Mouse (Mus musculus) heart, embryonic 15.5 days (tissue): ENCODE measurements around the gene Gatb. TPM values are rescaled to one million over a fixed set of nuclear protein-coding genes. Genes with fewer than 3 reads are reported as not detected.

Source experiments
- ATAC-seq: fragments of 200-750 bp; cut with Nextera tagmentation; replicated peaks from 2 replicates; pipeline ENCODE4 v1.8.0; 2017; ENCODE audit warnings: low read depth, moderate TSS enrichment; ENCODE audit not compliant: insufficient number of reproducible peaks, insufficient read depth, low FRiP score
- H3K27ac ChIP-seq: fragments of 300-500 bp; sonication (generic); 2 replicates; pipeline ENCODE4 v1.5.1; 2015; ENCODE audit warnings: mild to moderate bottlenecking, inconsistent platforms
- H3K27me3 ChIP-seq: fragments of 300-500 bp; sonication (generic); 2 replicates; pipeline ENCODE4 v1.6.1; 2015; ENCODE audit warnings: inconsistent platforms
- H3K36me3 ChIP-seq: fragments of 300-500 bp; sonication (generic); 2 replicates; pipeline ENCODE4 v1.6.1; 2015; ENCODE audit warnings: mild to moderate bottlenecking, inconsistent platforms
- H3K4me1 ChIP-seq: fragments of 300-500 bp; sonication (generic); replicated peaks from 2 replicates; pipeline ENCODE4 v1.6.1; 2015; ENCODE audit warnings: inconsistent platforms
- H3K4me2 ChIP-seq: fragments of 300-500 bp; sonication (generic); 2 replicates; pipeline ENCODE4 v1.6.1; 2015; ENCODE audit warnings: inconsistent platforms, mild to moderate bottlenecking, moderate library complexity
- H3K4me3 ChIP-seq: fragments of 300-500 bp; sonication (generic); 2 replicates; pipeline ENCODE4 v1.5.1; 2015; ENCODE audit warnings: mild to moderate bottlenecking, inconsistent platforms
- H3K9ac ChIP-seq: fragments of 300-500 bp; sonication (generic); 2 replicates; pipeline ENCODE4 v1.6.1; 2015; ENCODE audit warnings: mild to moderate bottlenecking, inconsistent platforms
- H3K9me3 ChIP-seq: fragments of 300-500 bp; sonication (generic); replicated peaks from 2 replicates; pipeline ENCODE4 v1.6.1; 2016; ENCODE audit warnings: inconsistent platforms
- WGBS: fragments of 180-500 bp; shearing (Covaris S2); methylation state at CpG from one replicate; pipeline ENCODE4 v1.1.7; 2015; ENCODE audit warnings: mixed read lengths; 5-methylcytosine and 5-hydroxymethylcytosine counted together
- polyA plus RNA-seq: library from polyadenylated mRNA; unstranded; fragments of >200 nt; fragmentation: Nextera tagmentation; extraction: Ambion mirVana; gene quantifications from 2 replicates; pipeline ENCODE4 v1.2.1, GENCODE M21; 2015

Gatb gene
- polyA plus RNA-seq, 1 experiment from 2014 or later: 37.6 TPM

DNA sequence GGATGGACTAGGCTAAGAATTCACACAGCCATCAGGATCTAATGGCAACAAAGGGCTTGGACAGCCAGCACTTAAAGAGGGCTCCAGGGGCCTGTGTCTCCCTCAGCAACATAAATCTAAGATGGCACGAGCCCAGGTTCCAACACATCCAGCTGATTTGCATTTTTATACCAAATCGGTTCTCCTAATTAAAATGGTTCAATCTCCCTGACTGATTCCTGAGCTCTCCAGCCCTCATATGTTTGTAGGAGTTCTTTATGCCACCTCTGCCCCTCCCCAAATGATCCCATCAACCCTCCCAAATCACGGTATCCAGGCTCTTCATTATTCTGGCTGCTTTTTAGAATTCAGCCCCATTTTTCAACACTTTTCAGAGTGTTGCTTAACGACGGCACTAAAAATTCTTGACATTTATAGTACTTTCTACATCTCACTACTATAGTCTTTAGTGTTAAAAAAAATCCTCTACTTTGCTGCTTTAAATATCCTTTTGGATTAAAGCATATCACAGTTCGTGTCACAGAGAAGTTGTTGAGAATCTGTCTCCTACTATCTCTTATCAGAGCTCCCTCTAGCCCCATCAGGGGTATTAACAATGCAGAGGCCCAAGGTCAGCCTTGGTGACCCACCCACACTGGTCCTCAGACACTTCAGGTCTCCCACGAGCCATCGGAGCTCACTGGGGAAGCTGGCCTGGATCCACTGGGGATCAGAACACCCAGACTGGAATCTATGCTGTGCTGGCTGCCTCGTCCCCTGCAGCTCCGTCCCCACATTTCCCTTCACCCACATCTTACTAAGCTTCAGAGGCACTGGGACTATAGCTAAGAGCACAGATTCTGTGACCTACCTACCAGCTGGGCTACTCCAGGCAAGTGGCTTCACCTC, 88.3 kb downstream of the Gatb start:
- H3K9ac ChIP-seq: no peak overlapping the region
- H3K4me2 ChIP-seq: no peak overlapping the region
- no peaks in the 10 kb centered on the region for H3K36me3 ChIP-seq
- H3K9me3 ChIP-seq: no peaks in the 10 kb centered on the region
- H3K27ac ChIP-seq: no peak overlapping the region
- WGBS: 55% methylated on average over 10 of the region's 10 CpGs
- no peak overlapping the region for H3K4me3 ChIP-seq
- H3K4me1 ChIP-seq: peaks cover 34% of the 10 kb centered on the region
- no peaks in the 10 kb centered on the region for H3K27me3 ChIP-seq
- ATAC-seq: no peak

DNA sequence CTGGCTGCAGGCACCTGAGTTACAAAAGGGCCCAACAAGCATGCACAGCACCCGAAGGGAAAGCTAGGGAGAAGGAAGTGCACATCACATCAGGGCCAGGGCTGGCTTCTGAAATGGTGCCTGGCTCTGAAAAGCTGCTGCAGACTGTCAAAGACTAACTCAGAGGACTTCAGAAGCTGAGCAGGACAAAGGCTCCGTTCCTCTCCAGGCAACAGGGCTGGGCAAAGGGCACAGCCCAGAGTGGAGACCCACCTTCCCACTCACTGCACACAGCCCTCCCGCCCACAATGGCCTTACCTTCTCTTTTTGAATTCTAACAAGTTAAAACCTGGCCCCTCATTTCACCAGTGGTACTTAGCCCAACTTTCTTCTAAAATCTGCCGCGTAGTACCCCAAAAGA, 89.9 kb downstream of the Gatb start:
- H3K9me3 ChIP-seq: no peaks in the 10 kb centered on the region
- no peak overlapping the region for H3K9ac ChIP-seq
- H3K27ac ChIP-seq: no peak overlapping the region
- no peaks in the 10 kb centered on the region for H3K36me3 ChIP-seq
- H3K4me1 ChIP-seq: peaks cover 27% of the 10 kb centered on the region
- WGBS: 77% methylated on average over 5 of the region's 5 CpGs
- no peak overlapping the region for H3K4me3 ChIP-seq
- H3K27me3 ChIP-seq: no peaks in the 10 kb centered on the region
- no peak overlapping the region for H3K4me2 ChIP-seq
- no peak for ATAC-seq

DNA sequence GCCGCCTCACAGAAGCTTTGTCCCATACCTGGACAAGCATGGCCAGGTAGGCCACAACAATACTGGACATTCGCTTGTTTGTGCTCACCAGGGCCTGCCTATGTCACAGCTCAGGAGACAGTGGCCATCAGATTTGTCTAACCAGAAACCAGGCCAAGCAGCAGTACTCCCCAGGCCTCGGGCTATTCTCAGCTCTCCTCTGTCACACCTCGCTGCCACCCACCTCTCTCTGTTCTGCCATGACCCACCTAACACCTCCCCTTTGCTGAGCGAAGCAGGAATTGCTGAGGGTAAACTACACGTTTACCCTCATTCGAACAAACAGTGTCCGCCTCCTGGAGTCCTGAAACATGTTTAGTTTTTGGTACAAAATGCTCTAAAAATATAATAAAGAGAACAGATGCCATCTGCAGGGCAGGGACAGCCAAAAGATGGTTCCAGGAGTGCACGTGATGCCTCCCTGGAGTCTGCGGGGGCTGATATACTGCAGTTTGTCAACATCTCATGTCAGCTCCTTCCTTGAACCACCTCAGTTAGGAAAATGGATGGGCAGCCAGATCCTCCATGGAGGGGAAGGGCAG, 90.8 kb downstream of the Gatb start:
- ATAC-seq: no peak
- Histone ChIP-seq H3K27ac (no peak overlapping the region), H3K4me3 (no peak overlapping the region), H3K9ac (no peak overlapping the region), H3K9me3 (no peaks in the 10 kb centered on the region), H3K4me1 (peaks cover 19% of the 10 kb centered on the region), H3K27me3 (no peaks in the 10 kb centered on the region), H3K36me3 (no peaks in the 10 kb centered on the region), H3K4me2 (no peak overlapping the region)
- WGBS: 83% methylated on average over 10 of the region's 10 CpGs

DNA sequence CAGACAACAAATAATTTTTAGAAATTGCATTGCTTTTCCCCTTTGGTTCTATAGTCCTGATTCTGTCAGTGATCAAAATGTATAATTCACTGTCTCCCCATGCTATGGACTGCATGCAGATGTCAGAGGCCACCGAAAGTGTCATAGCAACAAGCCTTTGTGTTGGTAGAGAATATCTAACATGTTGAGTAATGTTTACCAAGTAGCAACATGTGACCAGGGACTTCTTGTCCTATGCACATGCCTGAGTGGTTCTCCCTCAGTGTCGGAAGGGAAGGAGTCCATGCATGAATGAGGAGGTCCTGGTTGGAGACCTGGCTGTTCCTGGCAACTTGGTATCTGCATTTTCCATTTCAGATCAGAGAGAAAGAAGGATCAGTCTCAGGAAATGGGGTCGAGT, 92.2 kb downstream of the Gatb start:
- Histone ChIP-seq H3K27ac (peak overlapping the region; percentile 42; the same call in 1 of the 2 replicates), H3K4me3 (no peak overlapping the region), H3K9me3 (no peaks in the 10 kb centered on the region), H3K9ac (no peak overlapping the region), H3K4me1 (peaks cover 15% of the 10 kb centered on the region), H3K27me3 (no peaks in the 10 kb centered on the region), H3K4me2 (no peak overlapping the region), H3K36me3 (no peaks in the 10 kb centered on the region)
- 54% methylated on average over 3 of the region's 3 CpGs for WGBS
- no peak for ATAC-seq

DNA sequence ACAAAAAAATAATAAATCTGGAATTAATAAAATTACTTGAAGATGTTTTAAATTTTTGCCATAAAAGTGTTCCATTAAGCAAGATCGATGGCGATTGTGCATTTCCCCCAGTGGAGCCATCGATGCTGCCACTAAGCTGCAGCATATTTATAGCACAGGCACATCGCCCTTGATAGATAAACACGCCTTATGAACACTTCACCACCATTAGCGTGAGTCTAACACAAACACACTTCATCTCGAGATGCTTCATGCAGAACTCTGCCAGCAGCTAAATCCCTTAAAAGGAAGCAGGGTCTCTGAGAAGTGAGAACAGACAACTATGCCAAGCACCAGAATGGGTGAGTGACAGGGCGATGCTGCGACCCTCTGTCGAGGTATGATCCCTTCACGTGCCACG, 92.8 kb downstream of the Gatb start:
- H3K9me3 ChIP-seq: no peaks in the 10 kb centered on the region
- H3K4me3 ChIP-seq: no peak overlapping the region
- H3K4me1 ChIP-seq: peaks cover 19% of the 10 kb centered on the region
- H3K27me3 ChIP-seq: no peaks in the 10 kb centered on the region
- peak overlapping the region; percentile 55 for H3K27ac ChIP-seq
- 38% methylated on average over 12 of the region's 12 CpGs for WGBS
- peak; percentile 54; the same call in 1 of the 2 replicates for ATAC-seq
- peak overlapping the region; percentile 38 for H3K4me2 ChIP-seq
- no peaks in the 10 kb centered on the region for H3K36me3 ChIP-seq
- no peak overlapping the region for H3K9ac ChIP-seq

DNA sequence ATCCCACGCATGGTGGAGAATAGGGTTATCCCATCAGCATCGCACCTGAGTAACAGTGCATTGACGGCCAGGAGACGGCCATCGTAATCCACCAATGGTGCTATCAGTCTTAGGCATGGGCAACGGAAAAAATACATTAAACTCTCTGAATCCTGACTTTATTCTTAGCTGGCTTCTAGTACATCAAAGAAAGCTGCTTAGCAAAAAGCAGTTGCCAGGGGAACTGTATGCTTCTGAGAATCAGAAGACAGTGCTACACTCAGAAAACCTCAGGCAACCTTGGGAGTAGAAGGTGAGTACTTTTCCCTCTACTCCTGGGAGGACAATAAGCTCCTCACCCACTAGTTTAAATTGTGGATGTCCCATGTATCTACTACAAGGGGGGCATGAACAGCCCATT, 93.8 kb downstream of the Gatb start:
- no peaks in the 10 kb centered on the region for H3K36me3 ChIP-seq
- no peak overlapping the region for H3K9ac ChIP-seq
- H3K4me2 ChIP-seq: no peak overlapping the region
- no peaks in the 10 kb centered on the region for H3K9me3 ChIP-seq
- H3K4me3 ChIP-seq: no peak overlapping the region
- H3K27me3 ChIP-seq: no peaks in the 10 kb centered on the region
- H3K4me1 ChIP-seq: peaks cover 15% of the 10 kb centered on the region
- 91% methylated on average over 6 of the region's 6 CpGs for WGBS
- no peak for ATAC-seq
- H3K27ac ChIP-seq: peak overlapping the region; percentile 55

DNA sequence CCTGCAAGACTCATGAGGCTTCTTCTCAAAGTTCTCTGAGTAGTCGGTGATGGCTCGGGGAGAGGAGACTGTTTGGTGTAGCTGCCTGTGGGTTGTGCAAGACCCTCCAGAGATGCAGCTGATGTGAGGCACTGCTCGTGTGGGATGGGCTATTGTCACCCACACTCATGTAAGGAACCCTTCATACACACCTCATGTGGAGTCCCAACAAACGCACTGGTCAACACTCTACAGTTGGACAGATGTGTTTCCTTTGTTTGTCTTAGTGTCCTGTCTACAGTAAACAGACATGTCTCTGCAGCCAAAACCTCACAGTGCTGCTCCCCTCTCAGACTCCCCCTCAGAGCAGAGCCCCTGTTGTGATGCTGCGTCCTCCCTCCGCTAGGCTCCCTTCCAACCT, 95.9 kb downstream of the Gatb start:
- Histone ChIP-seq H3K4me3 (no peak overlapping the region), H3K4me2 (no peak overlapping the region), H3K9ac (no peak overlapping the region), H3K36me3 (no peaks in the 10 kb centered on the region), H3K27ac (no peak overlapping the region), H3K4me1 (peaks cover 13% of the 10 kb centered on the region), H3K9me3 (no peaks in the 10 kb centered on the region), H3K27me3 (no peaks in the 10 kb centered on the region)
- no peak for ATAC-seq
- 82% methylated on average over 6 of the region's 6 CpGs for WGBS

DNA sequence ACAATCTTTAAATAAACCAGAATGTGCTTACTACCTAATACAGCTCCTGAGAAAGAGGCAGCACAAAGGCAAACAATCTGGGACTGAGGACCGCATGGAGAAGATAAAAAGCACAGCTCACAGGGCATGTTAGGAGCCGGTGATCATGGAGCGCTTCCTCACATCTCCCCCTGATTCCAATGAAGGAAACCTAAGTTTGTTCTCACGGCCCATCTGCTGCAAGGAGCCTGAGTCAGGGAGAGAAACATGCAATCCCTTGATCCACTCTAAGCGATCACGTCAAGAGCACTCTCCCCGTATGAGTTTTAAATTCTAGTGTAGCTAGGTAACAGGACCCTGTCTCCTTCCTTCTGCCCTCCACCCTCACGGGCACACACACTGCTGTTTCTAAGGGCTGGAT, 103.2 kb downstream of the Gatb start:
- Histone ChIP-seq H3K27ac (no peak overlapping the region), H3K36me3 (no peaks in the 10 kb centered on the region), H3K4me2 (no peak overlapping the region), H3K9me3 (no peaks in the 10 kb centered on the region), H3K4me3 (no peak overlapping the region), H3K9ac (no peak overlapping the region), H3K27me3 (no peaks in the 10 kb centered on the region), H3K4me1 (peaks cover 16% of the 10 kb centered on the region)
- WGBS: 70% methylated on average over 8 of the region's 8 CpGs
- no peak for ATAC-seq

DNA sequence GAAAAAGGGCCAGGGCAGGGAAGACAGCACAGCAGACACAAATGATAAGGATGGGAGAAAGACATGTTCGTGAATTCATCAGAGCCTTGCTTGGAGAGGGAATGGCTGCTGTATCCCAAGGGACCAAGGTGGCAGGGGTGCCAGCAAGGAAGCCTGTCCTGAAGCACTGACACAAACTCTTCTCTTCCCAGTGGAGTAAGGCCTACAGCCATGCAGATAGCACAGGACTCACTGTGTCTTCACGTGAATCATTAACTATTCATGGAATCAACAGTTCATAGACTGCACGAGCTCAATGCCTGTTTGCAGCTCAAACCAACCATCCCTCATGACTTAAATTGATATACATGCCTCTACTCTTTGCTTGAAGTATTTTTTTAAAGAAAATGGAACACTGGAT, 104.0 kb downstream of the Gatb start:
- WGBS: 74% methylated on average over 3 of the region's 3 CpGs
- no peak overlapping the region for H3K27ac ChIP-seq

DNA sequence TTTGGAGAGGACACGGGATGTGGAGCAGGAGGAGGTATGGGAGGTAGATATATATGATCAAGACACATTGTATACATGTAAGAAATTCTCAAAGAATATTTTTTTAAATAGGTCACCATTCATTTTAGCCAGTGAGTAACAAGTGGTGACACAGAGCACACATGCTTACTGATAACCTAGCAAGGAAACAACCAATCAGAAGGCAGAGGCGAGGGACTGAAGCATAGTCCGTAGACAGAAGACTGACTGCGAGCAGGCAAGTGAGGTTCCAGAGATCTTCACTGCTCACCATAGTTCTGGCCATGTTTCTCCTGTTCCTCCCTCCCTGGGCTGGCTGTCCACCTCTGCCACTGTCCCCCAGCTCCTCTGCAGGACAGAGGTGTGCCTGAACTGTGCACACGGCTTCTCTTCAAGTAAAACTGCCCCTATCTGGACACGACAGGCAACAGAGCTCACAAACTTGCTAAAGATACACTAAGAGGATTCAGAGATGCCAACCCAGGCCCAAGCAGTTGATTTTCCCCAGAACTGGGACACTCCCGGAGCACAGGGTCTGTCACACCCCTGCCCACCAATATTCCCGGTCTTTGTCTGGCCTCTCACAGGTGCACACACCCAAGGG, 105.5 kb downstream of the Gatb start:
- Histone ChIP-seq H3K36me3 (no peaks in the 10 kb centered on the region), H3K4me1 (peaks cover 16% of the 10 kb centered on the region), H3K9ac (no peak overlapping the region), H3K4me2 (no peak overlapping the region), H3K4me3 (no peak overlapping the region), H3K27me3 (no peaks in the 10 kb centered on the region), H3K9me3 (no peaks in the 10 kb centered on the region), H3K27ac (peak overlapping the region; percentile 19; the same call in 1 of the 2 replicates)
- WGBS: 50% methylated on average over 8 of the region's 8 CpGs
- no peak for ATAC-seq

More for the DNA sequence above, 104.0 kb downstream of the Gatb start:
- no peak for ATAC-seq
- H3K27me3 ChIP-seq: no peaks in the 10 kb centered on the region
- H3K9me3 ChIP-seq: no peaks in the 10 kb centered on the region
- no peak overlapping the region for H3K4me2 ChIP-seq
- H3K36me3 ChIP-seq: no peaks in the 10 kb centered on the region
- H3K9ac ChIP-seq: no peak overlapping the region
- no peak overlapping the region for H3K4me3 ChIP-seq
- H3K4me1 ChIP-seq: peaks cover 16% of the 10 kb centered on the region

DNA sequence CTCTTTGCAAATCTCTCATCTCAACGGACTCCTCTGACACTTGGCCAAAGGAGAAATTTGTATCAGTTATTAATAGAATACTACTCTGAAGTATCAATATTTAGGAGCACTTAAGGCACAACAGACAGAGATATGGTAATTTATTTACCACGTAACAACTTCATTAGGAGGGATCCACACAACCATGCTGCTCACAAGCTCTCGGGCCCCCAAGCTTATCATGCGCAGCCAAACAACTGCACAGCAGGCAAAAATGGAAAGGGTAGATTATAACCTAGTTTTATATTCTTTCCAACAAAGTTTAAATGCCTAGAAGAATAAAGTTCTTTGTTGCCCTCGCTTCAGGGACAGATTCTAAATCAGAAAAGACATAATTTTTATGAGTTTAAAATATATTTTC, 106.0 kb downstream of the Gatb start:
- Histone ChIP-seq H3K9me3 (no peaks in the 10 kb centered on the region), H3K4me2 (no peak overlapping the region), H3K9ac (no peak overlapping the region), H3K4me1 (peaks cover 16% of the 10 kb centered on the region), H3K4me3 (no peak overlapping the region), H3K36me3 (no peaks in the 10 kb centered on the region), H3K27ac (peak overlapping the region; percentile 19; the same call in 1 of the 2 replicates), H3K27me3 (no peaks in the 10 kb centered on the region)
- ATAC-seq: no peak
- WGBS: 77% methylated on average over 5 of the region's 5 CpGs
